Mouse (Mus musculus): Measurements from ENCODE around the gene Bud13.

- no peak for TF ChIP-seq POLR2A (IDR thresholded peaks at IDR 0.05; ENCODE audit: borderline replicate concordance, extremely low read depth, low read depth, low read length)
- TF ChIP-seq CTCF (IDR thresholded peaks at IDR 0.05; ENCODE audit: insufficient read depth, low read length), result no peak
These were observed 26.0 kb upstream of the Bud13 start for GRCm38 (mm10) chr9:46256658-46257385.
